Mouse (Mus musculus) liver, postnatal 0 days (tissue): ENCODE measurements at regions not wholly inside any gene's neighbourhood (a gene's known extent, or its start where the extent isn't known, plus 50 kb on each side); places are given as distances from the start of the nearest gene placed in this dataset.

Source experiments
- ATAC-seq: fragments of 200-750 bp; cut with Nextera tagmentation; 2 replicates; pipeline ENCODE4 v1.8.0; 2017; ENCODE audit warnings: mild to moderate bottlenecking, moderate library complexity
- DNase-seq: peaks from one replicate; pipeline ENCODE4 v3.0.0-alpha.2; 2016
- H3K27ac ChIP-seq: fragments of 300-500 bp; sonication (generic); 2 replicates; pipeline ENCODE4 v1.5.1; 2014; ENCODE audit warnings: antibody characterized with exemption, moderate library complexity, mild to moderate bottlenecking, low read depth
- H3K27me3 ChIP-seq: fragments of 300-500 bp; sonication (generic); 2 replicates; pipeline ENCODE4 v1.6.1; 2014; ENCODE audit warnings: low read length, control low read depth, mixed read lengths; ENCODE audit not compliant: insufficient read depth
- H3K36me3 ChIP-seq: fragments of 300-500 bp; sonication (generic); replicated peaks from 2 replicates; pipeline ENCODE4 v1.6.1; 2014; ENCODE audit warnings: mild to moderate bottlenecking, control low read depth, low read length, moderate library complexity, mixed read lengths; ENCODE audit not compliant: insufficient read depth
- H3K4me1 ChIP-seq: fragments of 300-500 bp; sonication (generic); 2 replicates; pipeline ENCODE4 v1.6.1; 2014; ENCODE audit warnings: antibody characterized with exemption, mild to moderate bottlenecking, control low read depth; ENCODE audit not compliant: insufficient read depth
- H3K4me2 ChIP-seq: fragments of 300-500 bp; sonication (generic); 2 replicates; pipeline ENCODE4 v1.6.1; 2014; ENCODE audit warnings: low read depth, mild to moderate bottlenecking, low read length, moderate library complexity, mixed read lengths
- H3K4me3 ChIP-seq: fragments of 300-500 bp; sonication (generic); 2 replicates; pipeline ENCODE4 v1.5.1; 2014; ENCODE audit warnings: low read depth, low read length
- H3K9ac ChIP-seq: fragments of 300-500 bp; sonication (generic); replicated peaks from 2 replicates; pipeline ENCODE4 v1.6.1; 2014; ENCODE audit warnings: mild to moderate bottlenecking, moderate library complexity
- H3K9me3 ChIP-seq: fragments of 300-500 bp; sonication (generic); 2 replicates; pipeline ENCODE4 v1.6.1; 2016; ENCODE audit warnings: mild to moderate bottlenecking, control low read depth, low read length, mixed read lengths
- CTCF ChIP-seq: sonication (generic); IDR thresholded peaks from 2 replicates; pipeline ENCODE4 v1.5.1; 2016; ENCODE audit warnings: antibody characterized with exemption, low read depth
- EP300 ChIP-seq: IDR thresholded peaks from 2 replicates; pipeline ENCODE4 v1.6.1; 2016; ENCODE audit warnings: antibody characterized with exemption, low read depth, mild to moderate bottlenecking
- WGBS: fragments of 180-500 bp; shearing (Covaris S2); extraction: QIAGEN DNeasy Blood & Tissue Kit; methylation state at CpG from one replicate; pipeline ENCODE4 v1.1.7; 2014; ENCODE audit not compliant: insufficient replicate concordance; 5-methylcytosine and 5-hydroxymethylcytosine counted together

GRCm38 (mm10) chr17:58710748-58711478, 280.3 kb downstream of the Pdzph1 start:
- no peak for ATAC-seq
- no peak overlapping the region for H3K4me3 ChIP-seq
- 70% methylated on average over 2 of the region's 2 CpGs for WGBS
- no peaks in the 10 kb centered on the region for H3K36me3 ChIP-seq
- H3K4me2 ChIP-seq: no peak overlapping the region
- TF ChIP-seq EP300 (no peak), CTCF (no peak)
- no peak overlapping the region for H3K27ac ChIP-seq
- no peaks in the 10 kb centered on the region for H3K9me3 ChIP-seq
- H3K9ac ChIP-seq: no peak overlapping the region
- H3K4me1 ChIP-seq: no peaks in the 10 kb centered on the region
- no peaks in the 10 kb centered on the region for H3K27me3 ChIP-seq
- no peak for DNase-seq

DNA sequence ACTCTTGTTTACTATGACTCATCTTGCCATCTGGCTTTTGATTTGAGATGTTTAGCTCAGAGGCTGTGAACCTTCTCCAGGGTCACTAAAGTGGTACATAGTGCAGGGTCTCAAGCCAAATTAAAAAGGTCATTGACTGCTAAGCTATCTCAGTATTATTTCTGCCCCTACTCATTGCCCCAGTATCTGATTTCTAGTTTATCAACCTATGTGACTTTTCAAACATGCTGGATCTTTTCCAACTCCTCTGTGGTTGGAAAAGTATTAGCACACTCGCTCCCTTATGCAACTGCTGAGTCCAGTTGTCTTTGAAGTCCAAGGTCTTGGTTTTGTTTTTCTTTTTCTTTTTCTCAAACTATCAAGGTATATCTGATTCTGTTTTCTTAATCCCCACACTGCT, 301.0 kb downstream of the Pdzph1 start:
- Histone ChIP-seq H3K4me2 (no peak overlapping the region), H3K36me3 (no peaks in the 10 kb centered on the region), H3K4me3 (no peak overlapping the region), H3K9ac (no peak overlapping the region), H3K27ac (no peak overlapping the region), H3K4me1 (no peaks in the 10 kb centered on the region), H3K9me3 (no peaks in the 10 kb centered on the region), H3K27me3 (no peaks in the 10 kb centered on the region)
- 62% methylated on average over 1 of the region's 1 CpGs for WGBS
- TF ChIP-seq CTCF (no peak), EP300 (no peak)
- DNase-seq (no peak), ATAC-seq (no peak)

- no peak overlapping the region for H3K27ac ChIP-seq
- ATAC-seq: no peak
- no peaks in the 10 kb centered on the region for H3K36me3 ChIP-seq
- WGBS: 46% methylated on average over 2 of the region's 2 CpGs
- no peak overlapping the region for H3K4me2 ChIP-seq
- no peaks in the 10 kb centered on the region for H3K9me3 ChIP-seq
- no peak for TF ChIP-seq CTCF
- TF ChIP-seq EP300: no peak
- H3K4me1 ChIP-seq: no peaks in the 10 kb centered on the region
- H3K4me3 ChIP-seq: no peak overlapping the region
- DNase-seq: no peak
- H3K27me3 ChIP-seq: no peaks in the 10 kb centered on the region
- H3K9ac ChIP-seq: no peak overlapping the region
Measured at GRCm38 (mm10) chr17:58672291-58672690, 318.9 kb downstream of the Pdzph1 start.

- 83% methylated on average over 3 of the region's 3 CpGs for WGBS
- DNase-seq: no peak
- no peak overlapping the region for H3K4me3 ChIP-seq
- H3K27ac ChIP-seq: no peak overlapping the region
- H3K27me3 ChIP-seq: no peaks in the 10 kb centered on the region
- no peak for ATAC-seq
- H3K9ac ChIP-seq: no peak overlapping the region
- TF ChIP-seq EP300: no peak
- no peak for TF ChIP-seq CTCF
- no peak overlapping the region for H3K4me2 ChIP-seq
- H3K9me3 ChIP-seq: no peaks in the 10 kb centered on the region
- H3K4me1 ChIP-seq: no peaks in the 10 kb centered on the region
- no peaks in the 10 kb centered on the region for H3K36me3 ChIP-seq
Measured at GRCm38 (mm10) chr17:58668036-58668435, 323.1 kb downstream of the Pdzph1 start.

- 30% methylated on average over 1 of the region's 1 CpGs for WGBS
- DNase-seq (no peak), ATAC-seq (no peak)
- Histone ChIP-seq H3K27ac (no peak overlapping the region), H3K36me3 (no peaks in the 10 kb centered on the region), H3K4me1 (no peaks in the 10 kb centered on the region), H3K27me3 (no peaks in the 10 kb centered on the region), H3K4me3 (no peak overlapping the region), H3K9ac (no peak overlapping the region), H3K9me3 (no peaks in the 10 kb centered on the region), H3K4me2 (no peak overlapping the region)
- TF ChIP-seq EP300 (no peak), CTCF (no peak)
Measured at GRCm38 (mm10) chr17:58643793-58644192, 347.4 kb downstream of the Pdzph1 start.

DNA sequence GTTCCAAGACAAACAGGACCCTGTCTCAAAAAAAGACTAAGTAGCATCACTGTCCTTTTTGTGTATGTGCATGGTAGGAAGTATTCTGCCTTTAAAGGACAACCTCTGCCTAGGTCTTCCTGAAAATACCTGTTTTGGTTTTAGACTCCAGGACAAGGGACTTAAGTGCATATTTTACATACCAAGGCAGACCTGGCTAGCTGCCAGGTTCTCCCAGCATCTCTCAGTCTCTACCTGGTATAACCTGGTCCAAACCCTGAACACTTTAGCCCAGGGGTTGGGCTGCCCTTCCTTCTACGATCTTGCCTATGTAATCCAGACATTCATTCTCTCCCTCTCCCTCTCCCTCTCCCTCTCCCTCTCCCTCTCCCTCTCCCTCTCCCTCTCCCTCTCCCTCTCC, 348.9 kb downstream of the Pdzph1 start:
- no peak for ATAC-seq
- 67% methylated on average over 1 of the region's 1 CpGs for WGBS

More for the DNA sequence above, 348.9 kb downstream of the Pdzph1 start:
- Histone ChIP-seq H3K27me3 (no peaks in the 10 kb centered on the region), H3K27ac (no peak overlapping the region), H3K4me1 (no peaks in the 10 kb centered on the region), H3K9ac (no peak overlapping the region), H3K4me2 (no peak overlapping the region), H3K36me3 (no peaks in the 10 kb centered on the region), H3K4me3 (no peak overlapping the region), H3K9me3 (no peaks in the 10 kb centered on the region)
- TF ChIP-seq CTCF (no peak), EP300 (no peak)
- DNase-seq: no peak
